Mouse (Mus musculus) brain, adult 10 weeks (tissue): Measurements from ENCODE around the gene Dock3. TPM values are rescaled to one million over a fixed set of nuclear protein-coding genes. Genes with fewer than 3 reads are reported as not detected.

Source experiments
- polyA plus RNA-seq: library from polyadenylated mRNA; stranded (reverse); fragments of 350-450 nt; fragmentation: Illumina TruSeq; extraction: RNeasy Lipid Tissue Mini Kit (QIAGEN cat#74804); gene quantifications from one replicate; pipeline ENCODE4 v1.2.3, GENCODE M21; 2015; ENCODE audit warnings: low read depth, low replicate concordance

The Dock3 gene
- polyA plus RNA-seq: 101 TPM

GRCm38 (mm10) chr9:107231539-107232139 lies at the start of gene Dock3:
TSS of gene Dock3 (minus strand) at chr9:107231909.

GRCm38 (mm10) chr9:106891829-106892551 lies 339.7 kb downstream of the Dock3 start, which contains the start of gene Manf:
TSS of gene Manf (minus strand) at chr9:106891979.

GRCm38 (mm10) chr9:106886828-106887702 lies 344.6 kb downstream of the Dock3 start, which contains the start of gene Rbm15b:
TSS of gene Rbm15b (minus strand) at chr9:106887428.

Other genes with a start within 250 kb of the Dock3 start
- gene Mapkapk3, start 58.0 kb upstream of the Dock3 start, polyA plus RNA-seq: 3.6 TPM
- 5.4 TPM for gene Cish, start 64.1 kb upstream of the Dock3 start, polyA plus RNA-seq
- 21.8 TPM for gene Hemk1, start 106.4 kb upstream of the Dock3 start, polyA plus RNA-seq
- gene 6430571L13Rik, start 108.7 kb upstream of the Dock3 start, polyA plus RNA-seq: 4.8 TPM
- 24.0 TPM for gene Cacna2d2, start 167.7 kb upstream of the Dock3 start, polyA plus RNA-seq